Mouse (Mus musculus) E14TG2a.4 (cell line): ENCODE measurements around the gene St3gal4.

Experiments
- CTCF ChIP-seq: conservative IDR thresholded peaks from 2 replicates; pipeline ENCODE4 v1.5.1; 2014; ENCODE audit warnings: low read length
- NANOG ChIP-seq: IDR thresholded peaks from 2 replicates; pipeline ENCODE4 v1.6.1; 2014; ENCODE audit warnings: borderline replicate concordance, low read length, mixed read lengths
- POU5F1 ChIP-seq: IDR thresholded peaks from 2 replicates; pipeline ENCODE4 v1.6.1; 2014; ENCODE audit warnings: low read length, borderline replicate concordance

GRCm38 (mm10) chr9:35122551-35123266 lies 3.6 kb upstream of the St3gal4 start:
- TF ChIP-seq CTCF (no peak), NANOG (no peak), POU5F1 (no peak)
